Mouse (Mus musculus) testis, adult 2 months (tissue): ENCODE data around the gene Myo1h. TPM values are rescaled to one million over a fixed set of nuclear protein-coding genes. Genes with fewer than 3 reads are reported as not detected.

Source experiments
- H3K27ac ChIP-seq: fragments of 200-500 bp; 2 replicates; pipeline ENCODE4 v1.5.1; 2012; ENCODE audit warnings: low read depth, low read length; ENCODE audit not compliant: control insufficient read depth, insufficient read depth
- H3K27me3 ChIP-seq: fragments of 200-500 bp; 2 replicates; pipeline ENCODE4 v1.6.1; 2012; ENCODE audit warnings: mild to moderate bottlenecking, low read length, moderate library complexity; ENCODE audit not compliant: control insufficient read depth, insufficient read depth
- H3K36me3 ChIP-seq: fragments of 200-500 bp; 2 replicates; pipeline ENCODE4 v1.6.1; 2012; ENCODE audit warnings: mild to moderate bottlenecking, low read length; ENCODE audit not compliant: control insufficient read depth, insufficient read depth
- H3K4me1 ChIP-seq: fragments of 200-500 bp; 2 replicates; pipeline ENCODE4 v1.6.1; 2012; ENCODE audit warnings: low read length; ENCODE audit not compliant: control insufficient read depth, insufficient read depth
- H3K4me3 ChIP-seq: fragments of 200-500 bp; 2 replicates; pipeline ENCODE4 v1.5.1; 2012; ENCODE audit warnings: low read depth, mild to moderate bottlenecking, low read length, moderate library complexity, mixed read lengths; ENCODE audit not compliant: control insufficient read depth
- CTCF ChIP-seq: fragments of 200-500 bp; IDR thresholded peaks from 2 replicates; pipeline ENCODE4 v1.5.1; 2012; ENCODE audit warnings: low read depth, mild to moderate bottlenecking, inconsistent platforms, low read length, moderate library complexity; ENCODE audit not compliant: control insufficient read depth, insufficient read depth, insufficient replicate concordance
- POLR2A ChIP-seq: fragments of 200-500 bp; IDR thresholded peaks from 2 replicates; pipeline ENCODE4 v1.6.1; 2012; ENCODE audit warnings: low read depth, mild to moderate bottlenecking, inconsistent platforms, low read length, moderate library complexity; ENCODE audit not compliant: control insufficient read depth
- polyA plus RNA-seq: library from polyadenylated mRNA; depleted of rRNA; stranded (reverse); fragments of >200 nt; gene quantifications from 2 replicates; pipeline ENCODE4 v1.2.3, GENCODE M21; 2012

The Myo1h gene
- polyA plus RNA-seq, 1 experiment, result 2.8 TPM

DNA sequence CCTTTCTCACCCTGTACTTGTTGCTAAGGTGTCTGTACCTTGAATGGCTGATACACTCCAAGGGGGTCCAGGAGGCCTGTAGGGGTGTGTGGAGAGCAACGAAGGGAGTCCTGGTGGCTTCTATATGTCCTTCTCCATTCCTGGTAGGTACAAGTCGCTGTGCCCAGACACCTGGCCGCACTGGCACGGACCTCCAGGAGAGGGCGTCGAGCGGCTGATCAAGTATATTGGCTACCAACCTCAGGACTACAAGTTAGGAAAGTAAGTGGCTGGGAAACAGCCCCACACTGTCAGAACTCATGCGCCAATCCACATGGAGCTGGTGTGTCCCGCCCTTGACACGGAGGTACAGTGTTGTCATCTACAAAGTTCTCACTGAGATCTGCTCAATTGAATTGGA, 62.5 kb downstream of the Myo1h start:
- Histone ChIP-seq H3K27me3 (no peaks in the 10 kb centered on the region), H3K4me3 (no peak overlapping the region), H3K4me1 (no peaks in the 10 kb centered on the region; the same call in 1 of the 2 replicates), H3K36me3 (no peaks in the 10 kb centered on the region), H3K27ac (no peak overlapping the region)
- TF ChIP-seq CTCF (no peak), POLR2A (no peak)

DNA sequence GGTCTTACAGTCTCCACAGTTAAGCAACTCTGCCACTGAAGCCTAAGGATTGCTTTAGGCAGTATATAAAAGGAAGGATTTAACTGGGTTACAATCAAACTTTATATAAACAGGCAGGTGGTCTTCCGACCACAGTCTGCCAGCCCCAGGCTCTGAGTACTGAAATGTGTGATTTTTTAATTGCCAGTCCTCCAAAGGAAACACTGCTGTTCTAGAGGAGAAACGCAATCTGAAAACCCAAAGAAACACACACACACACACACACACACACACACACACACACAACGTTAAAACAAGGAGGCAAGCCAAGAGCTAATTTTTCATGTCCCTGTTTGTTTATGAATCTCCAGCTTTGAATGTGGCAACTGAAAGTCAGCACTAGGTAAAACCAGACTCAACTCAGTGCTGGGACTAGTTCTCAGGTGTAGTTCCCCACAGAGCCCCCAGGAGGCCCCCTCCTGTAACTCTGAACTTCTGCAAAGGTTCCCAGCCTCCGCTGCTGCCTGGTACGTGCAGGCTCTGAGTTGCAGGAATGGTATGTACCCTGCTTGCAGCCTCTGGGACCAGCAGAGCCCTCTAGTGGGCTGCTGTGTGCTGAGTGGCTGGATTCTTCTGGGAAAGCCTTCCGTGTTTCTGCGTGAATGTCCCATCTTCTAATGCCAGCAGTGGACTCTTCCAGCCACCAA, 67.4 kb downstream of the Myo1h start:
- peak; percentile 63; the same call in 1 of the 2 replicates for TF ChIP-seq CTCF
- TF ChIP-seq POLR2A, result no peak
- peaks cover 7% of the 10 kb centered on the region for H3K4me1 ChIP-seq
- no peaks in the 10 kb centered on the region for H3K27me3 ChIP-seq
- no peak overlapping the region; the same call in 1 of the 2 replicates for H3K27ac ChIP-seq
- no peak overlapping the region for H3K4me3 ChIP-seq
- H3K36me3 ChIP-seq, result no peaks in the 10 kb centered on the region

DNA sequence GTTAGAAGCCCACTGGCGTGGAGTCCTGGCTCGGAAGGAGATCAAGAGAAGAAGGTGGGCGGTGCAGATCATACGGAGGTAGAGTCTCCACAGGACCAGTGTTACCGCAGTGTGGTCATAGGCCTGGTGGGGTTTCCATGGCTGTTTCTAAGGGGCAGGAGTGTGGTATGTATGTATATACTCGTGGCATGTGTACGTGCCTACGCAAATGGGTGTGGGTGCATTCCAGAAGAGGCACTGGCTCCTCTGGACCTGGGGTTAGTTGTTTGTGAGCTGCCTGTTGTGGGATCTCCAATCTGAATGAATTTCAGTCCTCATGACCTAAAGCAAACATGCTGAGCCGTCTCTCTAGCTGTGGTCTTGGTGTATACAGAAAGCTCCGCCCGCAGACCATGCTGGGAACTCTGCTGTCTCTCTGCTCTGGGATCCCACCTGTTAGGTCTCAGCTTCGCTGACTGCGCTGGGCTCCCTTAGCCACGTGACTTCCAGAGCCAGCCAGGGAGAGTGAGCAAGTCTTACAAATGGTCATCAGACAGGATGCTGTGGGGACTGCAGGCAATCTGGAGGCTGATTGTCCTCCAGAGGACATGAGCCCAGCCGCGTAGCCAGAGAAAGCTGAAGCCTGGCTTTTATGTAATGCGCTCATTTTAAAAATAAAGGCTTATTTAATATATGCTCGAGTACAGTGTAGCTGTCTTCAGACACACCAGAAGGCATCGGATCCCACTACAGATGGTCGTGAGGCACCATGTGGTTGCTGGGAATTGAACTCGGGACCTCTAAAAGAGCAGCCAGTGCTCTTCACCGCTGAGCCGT, 68.2 kb downstream of the Myo1h start:
- TF ChIP-seq POLR2A (no peak), CTCF (no peak)
- Histone ChIP-seq H3K4me1 (peaks cover 7% of the 10 kb centered on the region), H3K4me3 (no peak overlapping the region), H3K27me3 (no peaks in the 10 kb centered on the region), H3K36me3 (no peaks in the 10 kb centered on the region), H3K27ac (no peak overlapping the region; the same call in 1 of the 2 replicates)

DNA sequence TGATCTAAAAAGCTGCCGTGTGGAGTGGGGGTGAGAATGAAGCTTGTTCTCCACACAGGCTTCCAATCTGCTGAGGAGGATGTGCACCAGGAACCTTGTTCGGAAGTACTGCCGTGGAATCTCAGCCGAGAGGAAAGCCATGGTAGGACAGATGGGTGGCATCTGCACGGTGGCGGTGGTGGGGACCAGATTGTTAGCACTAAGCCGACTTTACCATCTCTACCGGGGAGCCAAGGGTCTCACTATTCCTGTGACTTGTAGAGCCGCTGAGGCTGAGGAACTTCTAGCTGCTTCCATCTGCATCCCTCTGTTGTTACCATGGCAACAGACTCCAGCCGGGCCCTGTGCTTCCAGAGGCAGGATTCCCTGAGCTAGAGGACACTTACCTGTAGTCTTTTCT, 69.9 kb downstream of the Myo1h start:
- TF ChIP-seq CTCF (no peak), POLR2A (no peak)
- no peak overlapping the region for H3K27ac ChIP-seq
- H3K4me3 ChIP-seq, result peak overlapping the region; percentile 26; the same call in 1 of the 2 replicates
- peaks cover 7% of the 10 kb centered on the region for H3K4me1 ChIP-seq
- H3K27me3 ChIP-seq, result no peaks in the 10 kb centered on the region
- no peaks in the 10 kb centered on the region; the same call in 1 of the 2 replicates for H3K36me3 ChIP-seq

DNA sequence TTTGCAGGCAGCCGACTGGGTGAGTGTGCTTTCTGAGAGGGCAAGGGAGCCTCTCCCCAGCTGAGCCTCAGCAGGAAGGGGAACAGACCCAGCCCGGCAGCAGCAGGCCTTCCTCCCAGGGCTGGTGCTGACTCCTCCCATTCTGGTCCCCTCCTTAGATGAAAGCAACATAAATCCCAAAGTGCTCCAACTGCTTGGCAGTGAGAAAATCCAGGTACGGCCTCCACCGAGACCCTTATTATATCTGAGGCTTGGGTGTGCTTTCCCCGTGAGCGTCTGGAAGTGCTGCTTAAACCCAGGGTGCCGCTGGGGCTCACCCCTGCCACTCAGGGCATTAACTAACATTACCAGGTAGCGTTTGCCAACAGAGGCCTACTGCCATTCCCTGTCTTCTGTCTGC, 70.6 kb downstream of the Myo1h start:
- TF ChIP-seq CTCF, result no peak
- no peak for TF ChIP-seq POLR2A
- Histone ChIP-seq H3K4me3 (no peak overlapping the region), H3K27ac (no peak overlapping the region), H3K36me3 (no peaks in the 10 kb centered on the region; the same call in 1 of the 2 replicates), H3K27me3 (no peaks in the 10 kb centered on the region), H3K4me1 (peaks cover 7% of the 10 kb centered on the region)

DNA sequence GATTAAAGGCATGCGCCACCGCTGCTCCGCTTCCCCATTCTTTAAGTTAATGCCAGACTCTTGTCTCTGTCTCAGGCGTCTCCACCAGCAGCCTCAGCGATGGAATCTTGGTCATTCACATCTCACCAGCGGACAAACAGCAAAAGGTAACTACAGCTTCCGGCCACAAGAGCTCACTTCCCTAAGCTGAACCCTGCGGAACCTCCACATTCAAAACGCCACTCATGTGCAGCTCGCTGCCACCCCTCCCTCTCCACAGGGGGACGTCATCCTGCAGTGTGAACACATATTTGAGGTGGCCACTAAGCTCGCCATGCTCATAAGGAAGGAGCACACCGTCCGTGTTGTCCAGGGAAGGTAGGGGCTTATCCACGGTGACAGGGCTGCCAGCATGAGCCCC, 72.0 kb downstream of the Myo1h start:
- Histone ChIP-seq H3K4me1 (peaks cover 7% of the 10 kb centered on the region), H3K4me3 (no peak overlapping the region), H3K36me3 (no peaks in the 10 kb centered on the region; the same call in none of the 2 replicates), H3K27me3 (no peaks in the 10 kb centered on the region), H3K27ac (no peak overlapping the region)
- no peak for TF ChIP-seq CTCF
- no peak for TF ChIP-seq POLR2A

DNA sequence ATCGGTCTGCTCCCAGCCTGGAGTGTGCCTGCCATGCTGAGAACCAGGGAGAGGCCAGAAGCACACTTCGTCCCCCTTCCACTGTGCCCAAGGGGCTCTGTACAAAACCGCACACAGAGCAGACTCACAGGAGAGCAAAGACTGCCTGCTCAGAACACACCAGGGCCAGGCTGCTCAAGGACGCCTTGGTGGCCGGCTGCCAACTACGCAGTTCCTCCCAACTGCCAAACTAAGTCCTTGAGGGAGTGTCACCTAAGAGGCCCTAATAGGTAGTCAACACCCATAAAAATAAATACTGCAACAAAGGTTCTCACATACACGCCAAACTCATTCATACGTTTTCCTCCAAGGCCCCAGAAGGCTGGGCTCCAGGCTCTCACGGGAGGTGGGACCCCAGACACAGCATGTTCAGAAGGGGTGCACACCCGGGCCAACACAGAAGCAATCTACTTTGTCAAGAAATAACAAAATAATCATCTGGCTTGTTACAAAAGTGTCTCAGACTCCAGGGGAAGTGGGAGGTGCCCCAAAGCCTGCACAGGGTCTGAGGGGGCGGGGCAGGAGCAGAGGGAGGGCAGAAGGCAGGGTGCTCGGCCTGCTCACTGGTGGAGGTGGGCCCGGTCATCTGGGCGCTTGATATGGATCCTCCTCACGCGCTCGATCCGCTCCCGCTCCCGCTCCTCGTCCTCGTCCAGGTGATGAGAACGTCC, 76.2 kb downstream of the Myo1h start:
- Histone ChIP-seq H3K4me3 (no peak overlapping the region), H3K4me1 (peaks cover 1% of the 10 kb centered on the region; the same call in 1 of the 2 replicates), H3K27ac (peak overlapping the region; percentile 52), H3K27me3 (no peaks in the 10 kb centered on the region), H3K36me3 (no peaks in the 10 kb centered on the region; the same call in none of the 2 replicates)
- TF ChIP-seq POLR2A (0 out of 2 replicates have a peak, but pooled peaks have one; percentile 16), CTCF (0 out of 2 replicates have a peak, but pooled peaks have one; percentile 4)
